Mouse (Mus musculus) inflammation-experienced regulatory T-cells (primary cell): Measurements from ENCODE around the gene Cdr2. TPM values are rescaled to one million over a fixed set of nuclear protein-coding genes. Genes with fewer than 3 reads are reported as not detected.

ENCODE experiments used
- polyA plus RNA-seq, 2 experiments: library from polyadenylated mRNA; unstranded; fragments of 100-300 nt; shearing (Covaris generic); gene quantifications; one replicate each; pipeline ENCODE4 v1.2.1; 2017

Cdr2 gene
- polyA plus RNA-seq = 10 to 100 TPM in 1 of 2 experiments, 1 to 10 TPM in 1; 4.8 to 11.4 TPM

DNA sequence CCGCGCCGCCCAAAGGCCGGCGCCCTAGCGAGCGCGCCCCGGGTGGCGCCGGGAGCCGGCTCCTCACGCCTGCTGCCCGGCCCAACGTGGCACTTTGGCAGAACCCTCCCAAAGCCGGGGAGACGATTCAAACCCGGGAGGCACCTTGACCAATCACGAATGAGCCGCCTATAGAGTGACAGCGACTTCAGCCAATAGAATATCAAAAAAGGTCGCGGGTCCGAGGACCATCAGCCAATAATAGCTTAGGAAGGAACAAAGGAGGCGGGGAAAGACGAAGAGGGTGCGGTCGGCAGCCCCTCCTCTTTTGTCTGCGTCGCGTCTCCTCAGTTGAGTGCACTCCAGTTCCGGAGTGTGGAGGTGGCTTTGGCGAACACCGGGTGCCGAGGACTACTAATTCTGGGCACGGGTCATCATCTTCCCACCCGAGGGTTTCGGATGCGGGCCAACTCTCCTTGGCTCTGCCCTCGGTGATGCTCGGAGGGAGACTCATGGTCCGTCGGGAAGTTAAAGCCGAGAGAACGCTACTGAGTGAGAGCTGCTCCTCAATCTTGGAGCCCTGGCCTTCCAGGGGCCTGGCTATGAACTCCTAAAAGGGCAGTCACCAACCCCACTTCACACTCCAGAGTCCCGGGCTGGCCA is at the start of gene Cdr2, which contains the start of gene Mfsd13b:
TSS of gene Cdr2 (minus strand) at position 113 of the 642 bp plus-strand sequence.
TSS of gene Mfsd13b (plus strand) at position 310 of the 642 bp plus-strand sequence.

DNA sequence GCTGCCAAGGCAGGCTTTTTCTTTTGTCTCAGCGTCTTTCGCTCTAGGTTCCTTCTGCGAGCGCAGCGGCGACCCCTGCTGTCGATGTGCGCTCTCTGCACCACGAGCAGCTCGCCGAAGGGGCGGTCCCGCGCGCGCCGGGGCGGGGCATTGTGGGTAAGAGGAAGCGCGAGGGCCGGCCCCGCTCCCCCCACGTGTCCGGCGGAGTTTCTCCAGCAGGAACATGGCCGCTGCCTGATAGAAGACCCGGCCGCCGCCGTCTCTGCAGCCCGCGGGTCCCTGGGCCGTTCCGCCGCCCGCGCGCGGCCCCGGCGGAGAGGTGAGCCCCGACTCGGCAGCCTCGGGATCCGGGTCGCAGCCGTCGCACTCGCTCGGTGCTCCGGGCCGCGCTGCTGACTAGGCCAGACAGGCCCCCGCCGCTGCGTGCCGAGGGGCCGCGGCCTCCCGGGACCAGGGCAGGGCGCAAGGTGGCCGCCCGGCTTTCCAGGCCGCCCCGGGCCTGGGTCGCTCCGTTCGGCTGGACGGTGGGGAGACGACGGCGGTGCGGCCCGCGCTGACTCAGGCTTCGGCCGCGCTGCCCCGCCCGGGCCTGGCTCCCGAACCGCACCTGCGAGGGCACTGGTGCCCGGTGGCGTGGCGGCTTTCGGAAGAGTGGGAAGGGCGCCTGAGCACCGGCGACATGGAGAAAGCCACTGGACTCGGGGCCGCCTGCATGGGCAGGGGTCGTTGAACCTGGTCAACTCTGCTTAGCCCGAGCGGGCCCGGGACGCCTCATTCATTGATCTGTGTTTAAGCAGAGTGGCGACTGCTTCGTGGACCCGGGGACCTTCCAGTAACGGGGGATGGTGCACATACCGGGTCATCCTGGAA is 64.3 kb downstream of the Cdr2 start, which contains the start of gene Polr3e:
TSS of gene Polr3e (plus strand) at position 153 of the 870 bp plus-strand sequence.

Other genes with a start within 250 kb of the Cdr2 start
- 1 to 10 TPM in 1 of 2 experiments, under 1 TPM in 1; 0.49 to 3.2 TPM for gene Vwa3a, start 243.0 kb downstream of the Cdr2 start, polyA plus RNA-seq
- gene Gm5737, start 169.9 kb downstream of the Cdr2 start, polyA plus RNA-seq = under 1 TPM in 1 of 2 experiments, not detected in 1; 0.51 TPM
- gene Eef2k, start 139.5 kb downstream of the Cdr2 start, polyA plus RNA-seq = 1 to 10 TPM; 7.0 to 7.2 TPM
- gene Polr3e, start 64.6 kb downstream of the Cdr2 start, polyA plus RNA-seq = 10 to 100 TPM; 32.1 to 50.3 TPM
- gene Mfsd13b, start 197 bp upstream of the Cdr2 start, polyA plus RNA-seq = under 1 TPM; 0.32 to 0.99 TPM
- gene Mettl9, start 52.1 kb upstream of the Cdr2 start, polyA plus RNA-seq = 10 to 100 TPM; 23.4 to 56.3 TPM
- 1 to 10 TPM in 1 of 2 experiments, under 1 TPM in 1; 0.22 to 3.0 TPM for gene Igsf6, start 92.3 kb upstream of the Cdr2 start, polyA plus RNA-seq
- gene Otoa, start 99.3 kb upstream of the Cdr2 start, polyA plus RNA-seq = 1 to 10 TPM in 1 of 2 experiments, under 1 TPM in 1; 0.40 to 1.6 TPM